Mouse (Mus musculus) adrenal gland, adult 8-10 months (tissue): Measurements from ENCODE around the gene Tmem108. TPM values are rescaled to one million over a fixed set of nuclear protein-coding genes. Genes with fewer than 3 reads are reported as not detected.

ENCODE experiments used
- DNase-seq: peaks from one replicate; pipeline ENCODE4 v3.0.0; 2022
- total RNA-seq, 4 experiments: library from RNA; stranded (reverse); gene quantifications; 2 replicates each; pipeline ENCODE4 v1.2.4; 2022

The Tmem108 gene
- total RNA-seq, 4 experiments from 2014 or later: 3.8 to 6.5 (median 5.1) TPM

DNA sequence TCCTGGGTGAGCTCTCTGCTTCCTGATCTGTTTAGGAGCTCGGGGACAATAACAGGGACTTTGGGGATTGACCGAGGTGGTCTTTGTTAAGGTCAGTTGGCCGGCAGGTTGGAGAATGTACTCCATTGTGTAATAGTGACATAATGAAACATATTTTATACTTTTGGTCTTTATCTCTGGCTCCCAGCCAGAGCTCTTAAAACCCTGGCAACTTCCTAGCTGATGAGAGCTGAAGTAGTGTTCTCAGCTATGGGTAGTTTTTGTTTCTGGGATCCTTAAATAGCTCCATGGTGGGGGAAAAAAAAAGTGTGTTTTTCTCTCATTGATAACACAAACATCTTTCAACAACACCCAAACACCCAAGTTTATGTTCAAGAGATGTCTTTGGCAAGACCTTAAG is 321.0 kb downstream of the Tmem108 start:
- no peak for DNase-seq

GRCm38 (mm10) chr9:103437104-103437503 is 324.5 kb downstream of the Tmem108 start:
- no peak for DNase-seq

- no peak for DNase-seq
Observed at GRCm38 (mm10) chr9:103434116-103434515, 327.5 kb downstream of the Tmem108 start.

Other genes with a start within 250 kb of the Tmem108 start
- 10 to 100 TPM in 1 of 4 experiments, 1 to 10 TPM in 3; 5.4 to 12.6 (median 7.6) TPM for gene Nphp3, start 240.7 kb upstream of the Tmem108 start, total RNA-seq